Mouse (Mus musculus) cerebellum, adult 18-20 months (tissue): ENCODE results near the gene Fam110c.

ENCODE experiments used
- DNase-seq, 2 experiments: peaks; one replicate each; pipeline ENCODE4 v3.0.0; 2021

The Fam110c gene

DNA sequence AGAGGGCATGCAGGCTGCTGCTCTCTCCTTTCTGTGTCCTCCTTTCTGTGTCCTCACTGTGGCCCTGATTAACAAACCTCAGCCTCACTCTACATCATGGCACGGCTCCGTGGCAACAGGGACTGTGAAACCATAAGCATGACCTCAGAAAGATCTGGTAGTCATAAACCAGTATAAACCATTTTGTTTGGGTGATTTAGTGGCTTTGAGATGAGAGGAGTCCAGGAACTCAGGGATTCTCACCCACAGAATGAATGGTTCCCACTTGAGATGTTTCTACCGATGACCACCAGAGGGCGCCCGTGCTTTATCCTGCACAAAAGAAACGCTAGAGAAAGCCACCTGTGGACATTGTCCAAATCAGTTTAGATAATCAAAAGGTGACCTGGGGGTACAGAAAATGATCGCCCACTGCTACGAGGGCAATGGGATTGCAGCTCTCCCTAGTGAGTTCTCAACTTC, 42.4 kb downstream of the Fam110c start:
- peak; percentile 26 to 51 for DNase-seq

DNA sequence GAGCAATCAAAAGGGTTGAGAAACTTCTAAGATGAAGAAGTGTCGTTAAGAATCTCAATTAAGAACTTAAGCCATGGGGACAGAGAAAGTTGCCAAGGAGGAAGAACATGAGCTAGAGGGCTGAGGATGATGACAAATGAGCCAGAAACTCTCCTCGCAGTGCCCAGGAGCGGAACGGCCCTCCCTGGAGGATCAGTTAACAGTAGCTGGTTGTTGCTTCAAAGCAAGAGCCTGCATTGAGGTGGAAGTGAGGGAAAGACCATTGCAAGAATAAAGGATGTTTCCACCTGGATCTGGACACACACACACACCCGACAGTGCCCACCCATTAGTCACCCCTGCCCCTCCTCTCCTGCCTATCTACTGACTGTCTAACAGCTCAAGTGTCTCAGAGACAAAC, 46.9 kb downstream of the Fam110c start:
- no peak for DNase-seq

DNA sequence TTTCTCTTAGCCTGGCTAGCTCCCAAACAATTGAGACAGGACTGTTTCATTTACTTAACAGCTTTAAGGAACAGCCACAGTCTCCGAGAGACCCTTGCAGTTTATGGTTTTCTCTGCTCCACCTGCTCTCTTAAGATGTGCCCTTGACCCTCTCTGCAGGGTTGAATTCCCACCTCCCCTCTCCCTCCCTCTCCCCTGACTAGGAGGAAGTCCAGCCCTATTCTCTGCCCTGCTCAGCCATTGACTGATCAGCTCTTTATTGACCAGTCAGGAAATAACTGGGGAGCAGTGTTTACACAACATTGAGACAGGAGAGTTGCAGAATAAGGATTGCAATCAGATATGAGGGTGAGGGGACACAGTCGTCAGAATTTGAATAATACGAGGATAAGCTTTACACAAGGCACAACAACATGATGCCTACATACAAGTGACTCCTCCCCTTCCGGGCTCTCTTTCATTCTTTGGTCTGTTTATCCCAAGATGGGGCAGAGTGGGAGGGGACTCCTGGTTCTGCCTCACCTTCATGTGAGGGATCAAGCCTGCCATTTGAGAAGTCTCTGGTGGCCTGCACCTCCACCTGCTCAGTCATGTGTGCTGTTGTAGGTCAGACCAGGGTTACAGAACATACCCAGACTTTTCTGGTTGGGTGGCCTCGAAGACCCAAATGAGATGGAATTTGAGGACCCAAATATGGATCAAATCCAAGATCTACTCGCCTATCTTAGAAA, 49.4 kb downstream of the Fam110c start:
- no peak for DNase-seq

DNA sequence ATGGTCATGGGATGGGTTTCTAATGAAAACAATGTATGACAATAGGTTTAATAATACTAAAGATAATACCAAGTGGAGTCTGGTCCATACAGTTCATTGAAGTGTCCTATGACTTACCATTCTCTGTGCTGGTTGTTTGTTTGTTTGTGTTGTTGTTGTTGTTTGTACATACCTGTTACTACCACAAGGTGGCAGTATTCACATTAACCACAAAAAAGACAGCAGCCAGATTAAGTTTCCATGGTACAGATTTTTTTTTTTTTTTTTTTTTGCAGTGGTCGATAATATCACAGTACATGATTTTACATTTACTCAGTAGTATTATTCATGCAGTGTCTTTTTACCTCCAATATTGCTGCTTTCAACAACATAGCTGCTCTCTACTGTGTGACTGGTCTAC, 52.4 kb downstream of the Fam110c start:
- no peak for DNase-seq

DNA sequence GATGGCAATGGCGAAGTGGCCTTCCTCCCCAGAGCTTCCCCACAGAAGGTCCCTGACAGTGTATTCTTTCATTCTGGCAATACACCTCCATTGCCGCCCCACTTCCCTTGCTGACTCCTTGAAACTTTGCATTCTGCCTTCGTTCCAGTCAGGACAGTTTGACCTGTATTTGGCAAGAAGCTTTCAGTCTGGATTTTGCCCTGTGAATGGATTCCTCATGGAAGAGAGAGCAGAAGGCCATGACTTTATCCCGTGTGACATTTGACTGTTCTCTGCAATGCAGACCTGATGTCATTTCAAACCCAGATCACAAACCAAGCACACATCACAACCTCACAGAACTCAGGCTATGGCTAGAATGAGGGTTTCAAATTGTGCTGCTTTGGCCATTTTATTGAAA, 55.9 kb downstream of the Fam110c start:
- DNase-seq = no peak
